Mouse (Mus musculus): ENCODE measurements at regions not wholly inside any gene's neighbourhood (a gene's known extent, or its start where the extent isn't known, plus 50 kb on each side); places are given as distances from the start of the nearest gene placed in this dataset.
A peak's percentile ranks its signal among the peaks of the same experiment; 100 is the strongest.

DNA sequence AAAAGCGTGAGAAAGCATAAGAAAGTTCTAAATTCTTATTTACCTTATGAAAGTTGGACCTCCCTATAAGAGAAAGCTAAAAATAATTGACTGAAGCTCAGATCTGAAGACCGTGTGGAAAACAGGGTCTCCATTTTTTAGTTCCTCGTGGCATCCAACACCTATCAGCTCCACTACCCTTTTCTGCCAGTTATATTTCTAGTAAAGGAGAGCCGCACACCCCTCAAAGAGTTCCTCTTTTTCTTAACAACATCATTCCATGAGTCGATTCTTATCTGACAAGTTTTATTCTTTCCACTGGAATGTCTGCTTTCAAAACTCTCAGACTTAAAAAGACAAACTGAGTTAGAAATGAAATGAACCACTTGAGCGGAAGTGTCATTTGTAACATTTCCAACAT, 242.0 kb upstream of the Erbb4 start:
- no peak for ATAC-seq (ENCODE audit: low read depth)
- H3K27me3 ChIP-seq (ENCODE audit: control insufficient read depth, insufficient read depth, low read length) = no peaks in the 10 kb centered on the region

DNA sequence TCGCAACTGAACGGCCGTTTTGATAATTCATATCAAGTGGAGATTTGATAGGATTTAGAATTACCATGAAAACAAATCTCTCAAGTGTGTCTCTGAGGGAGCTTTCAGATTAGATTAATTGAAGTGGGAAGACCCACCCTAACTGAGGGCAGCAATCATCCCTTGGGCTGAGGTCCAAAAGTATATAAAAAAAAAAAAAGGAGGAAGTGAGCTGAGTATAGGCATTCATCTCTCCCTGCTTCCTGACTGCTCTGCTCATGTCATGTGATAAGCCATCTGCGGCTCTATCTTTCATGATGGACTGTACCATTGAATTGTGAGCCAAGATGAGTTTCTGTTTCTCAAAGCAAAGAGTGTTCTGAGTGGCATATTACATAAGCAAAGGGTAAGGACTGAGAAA, 234.2 kb upstream of the Erbb4 start:
- Histone ChIP-seq H3K9me3 (ENCODE audit: control insufficient read depth, low read length) (no peaks in the 10 kb centered on the region), H3K9ac (replicated peaks; ENCODE audit: low read depth, low read length) (no peak overlapping the region), H3K27ac (ENCODE audit: low read depth, low read length) (no peak overlapping the region), H3K4me2 (ENCODE audit: low read depth, low read length) (no peak overlapping the region), H3K4me1 (ENCODE audit: control insufficient read depth, insufficient read depth, low read length) (no peaks in the 10 kb centered on the region), H3K4me3 (ENCODE audit: low read depth, low read length) (no peak overlapping the region), H3K27me3 (ENCODE audit: control insufficient read depth, insufficient read depth, low read length) (no peaks in the 10 kb centered on the region), H3K36me3 (ENCODE audit: control insufficient read depth, insufficient read depth, low read length) (no peaks in the 10 kb centered on the region)
- WGBS = 92% methylated on average over 4 of the region's 4 CpGs
- ATAC-seq (ENCODE audit: low read depth) = no peak

More for the DNA sequence above, 242.0 kb upstream of the Erbb4 start:
- no peak overlapping the region for H3K4me3 ChIP-seq (ENCODE audit: low read depth, low read length)
- H3K9ac ChIP-seq (replicated peaks; ENCODE audit: low read depth, low read length) = no peak overlapping the region
- no peaks in the 10 kb centered on the region for H3K4me1 ChIP-seq (ENCODE audit: control insufficient read depth, insufficient read depth, low read length)
- H3K27ac ChIP-seq (ENCODE audit: low read depth, low read length) = no peak overlapping the region
- 93% methylated on average over 6 of the region's 6 CpGs for WGBS
- H3K9me3 ChIP-seq (ENCODE audit: control insufficient read depth, low read length) = no peaks in the 10 kb centered on the region
- H3K36me3 ChIP-seq (ENCODE audit: control insufficient read depth, insufficient read depth, low read length) = no peaks in the 10 kb centered on the region
- no peak overlapping the region for H3K4me2 ChIP-seq (ENCODE audit: low read depth, low read length)

DNA sequence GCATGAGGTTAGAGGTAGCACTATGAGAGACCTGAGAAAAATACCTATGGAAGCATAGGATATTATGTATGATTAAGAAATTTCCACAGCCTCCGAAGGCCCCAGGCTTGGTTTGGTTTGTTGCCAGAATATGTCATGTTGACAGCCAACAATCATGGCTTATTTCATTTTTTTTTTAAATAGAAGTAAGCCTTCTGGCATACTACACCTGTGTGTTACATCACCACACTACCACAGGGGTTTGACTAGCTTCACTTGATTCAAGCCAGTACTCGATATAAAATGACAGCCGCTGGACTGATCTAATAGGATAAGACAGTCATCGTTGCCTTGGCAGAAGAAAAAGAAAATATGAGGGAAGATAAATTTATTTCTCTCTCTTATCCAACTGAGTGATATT, 232.6 kb upstream of the Erbb4 start:
- no peaks in the 10 kb centered on the region for H3K9me3 ChIP-seq (ENCODE audit: control insufficient read depth, low read length)
- no peaks in the 10 kb centered on the region for H3K4me1 ChIP-seq (ENCODE audit: control insufficient read depth, insufficient read depth, low read length)
- no peak overlapping the region for H3K4me2 ChIP-seq (ENCODE audit: low read depth, low read length)
- H3K36me3 ChIP-seq (ENCODE audit: control insufficient read depth, insufficient read depth, low read length) = no peaks in the 10 kb centered on the region
- no peak overlapping the region for H3K4me3 ChIP-seq (ENCODE audit: low read depth, low read length)
- no peaks in the 10 kb centered on the region for H3K27me3 ChIP-seq (ENCODE audit: control insufficient read depth, insufficient read depth, low read length)
- no peak overlapping the region for H3K9ac ChIP-seq (replicated peaks; ENCODE audit: low read depth, low read length)
- H3K27ac ChIP-seq (ENCODE audit: low read depth, low read length) = no peak overlapping the region
- ATAC-seq (ENCODE audit: low read depth) = no peak
- WGBS = 95% methylated on average over 4 of the region's 4 CpGs

DNA sequence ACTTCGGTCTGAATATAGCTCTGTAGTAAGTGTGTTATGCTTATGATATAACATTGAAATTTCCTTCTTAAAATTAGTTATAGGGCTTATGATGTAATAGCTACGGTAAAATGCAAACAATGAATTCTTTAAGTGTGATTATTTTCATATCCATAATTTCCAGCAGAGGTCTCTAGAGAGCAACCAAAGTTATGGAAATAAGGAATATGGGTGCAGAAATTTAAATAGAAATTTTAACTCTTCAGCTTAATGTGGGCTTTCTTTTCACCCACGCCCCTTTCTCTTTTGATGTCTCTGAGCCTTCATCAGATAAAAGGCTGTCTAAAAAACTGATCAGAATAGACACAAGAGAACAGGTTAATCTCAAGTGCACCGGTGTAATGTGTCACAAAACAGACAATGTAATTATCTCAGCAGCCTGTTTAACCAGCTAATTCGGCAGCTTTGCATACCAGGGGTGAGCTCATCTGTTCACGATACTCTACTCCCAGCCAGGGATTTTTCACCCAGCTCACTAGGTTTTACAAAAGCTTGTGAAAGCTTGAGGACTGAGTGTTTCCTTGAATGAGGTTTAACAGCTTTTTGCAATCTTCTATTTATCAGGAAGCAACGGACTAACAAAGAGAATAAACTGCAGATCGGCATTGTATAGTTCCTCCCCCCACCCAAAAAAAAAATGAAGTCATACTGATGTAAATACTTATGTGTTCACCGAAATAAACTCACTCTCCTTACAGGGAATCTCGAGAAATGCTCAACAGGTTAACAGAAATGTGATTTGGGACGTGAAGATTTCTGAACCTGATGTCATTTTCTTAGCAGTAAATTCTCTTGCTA, 223.8 kb upstream of the Erbb4 start:
- H3K4me3 ChIP-seq (ENCODE audit: low read depth, low read length) = no peak overlapping the region
- H3K27me3 ChIP-seq (ENCODE audit: control insufficient read depth, insufficient read depth, low read length) = no peaks in the 10 kb centered on the region
- no peak overlapping the region for H3K4me2 ChIP-seq (ENCODE audit: low read depth, low read length)
- no peaks in the 10 kb centered on the region for H3K9me3 ChIP-seq (ENCODE audit: control insufficient read depth, low read length)
- H3K27ac ChIP-seq (ENCODE audit: low read depth, low read length) = no peak overlapping the region
- no peaks in the 10 kb centered on the region for H3K36me3 ChIP-seq (ENCODE audit: control insufficient read depth, insufficient read depth, low read length)
- no peak overlapping the region for H3K9ac ChIP-seq (replicated peaks; ENCODE audit: low read depth, low read length)
- WGBS = 53% methylated on average over 11 of the region's 11 CpGs
- ATAC-seq (ENCODE audit: low read depth) = peak; percentile 49; the same call in 1 of the 2 replicates
- H3K4me1 ChIP-seq (ENCODE audit: control insufficient read depth, insufficient read depth, low read length) = no peaks in the 10 kb centered on the region

DNA sequence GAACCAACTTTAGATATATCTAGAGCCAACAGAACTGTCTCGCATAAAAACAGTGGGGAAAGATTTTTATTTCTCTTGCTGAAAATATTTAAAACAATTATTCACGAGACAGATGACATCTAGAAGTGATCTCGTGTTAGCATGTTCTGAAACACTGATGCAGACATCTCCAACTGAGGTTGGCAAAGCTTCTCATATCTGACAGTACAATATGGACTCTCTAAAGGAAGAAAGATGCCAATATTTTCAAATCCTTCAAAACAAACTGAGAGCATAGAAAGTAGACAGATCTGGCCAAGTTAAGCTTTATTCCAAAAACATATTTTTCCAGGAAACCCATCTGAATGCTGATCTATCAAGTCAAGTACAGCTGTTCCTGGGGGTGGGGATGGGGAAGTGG, 221.5 kb upstream of the Erbb4 start:
- no peak overlapping the region for H3K4me2 ChIP-seq (ENCODE audit: low read depth, low read length)
- H3K36me3 ChIP-seq (ENCODE audit: control insufficient read depth, insufficient read depth, low read length) = no peaks in the 10 kb centered on the region
- H3K4me3 ChIP-seq (ENCODE audit: low read depth, low read length) = no peak overlapping the region
- no peak overlapping the region for H3K9ac ChIP-seq (replicated peaks; ENCODE audit: low read depth, low read length)
- no peaks in the 10 kb centered on the region for H3K9me3 ChIP-seq (ENCODE audit: control insufficient read depth, low read length)
- WGBS = 82% methylated on average over 3 of the region's 3 CpGs
- no peaks in the 10 kb centered on the region for H3K4me1 ChIP-seq (ENCODE audit: control insufficient read depth, insufficient read depth, low read length)
- no peaks in the 10 kb centered on the region for H3K27me3 ChIP-seq (ENCODE audit: control insufficient read depth, insufficient read depth, low read length)
- ATAC-seq (ENCODE audit: low read depth) = no peak
- no peak overlapping the region for H3K27ac ChIP-seq (ENCODE audit: low read depth, low read length)

DNA sequence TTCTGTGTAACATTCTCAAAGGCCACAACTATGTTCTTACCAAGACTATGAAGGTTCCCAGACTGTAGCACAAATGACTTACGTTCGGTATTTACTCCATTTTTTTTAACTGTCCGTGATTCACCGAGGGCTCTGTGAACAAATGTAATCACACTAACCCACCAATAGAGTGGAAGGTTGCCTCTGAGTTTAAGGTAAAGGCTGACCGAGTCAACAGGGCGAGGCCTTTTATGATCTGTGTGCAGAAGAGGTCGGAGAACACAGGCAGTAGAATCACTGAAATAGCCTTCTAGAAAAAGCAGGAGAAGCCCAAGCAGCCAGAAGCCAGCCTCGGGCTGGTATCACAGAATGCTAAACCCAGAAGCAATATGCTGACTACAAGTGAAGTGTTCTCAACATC, 218.9 kb upstream of the Erbb4 start:
- Histone ChIP-seq H3K27ac (ENCODE audit: low read depth, low read length) (no peak overlapping the region), H3K4me2 (ENCODE audit: low read depth, low read length) (no peak overlapping the region), H3K4me3 (ENCODE audit: low read depth, low read length) (no peak overlapping the region), H3K27me3 (ENCODE audit: control insufficient read depth, insufficient read depth, low read length) (no peaks in the 10 kb centered on the region), H3K36me3 (ENCODE audit: control insufficient read depth, insufficient read depth, low read length) (no peaks in the 10 kb centered on the region), H3K4me1 (ENCODE audit: control insufficient read depth, insufficient read depth, low read length) (no peaks in the 10 kb centered on the region), H3K9me3 (ENCODE audit: control insufficient read depth, low read length) (no peaks in the 10 kb centered on the region), H3K9ac (replicated peaks; ENCODE audit: low read depth, low read length) (no peak overlapping the region)
- no peak for ATAC-seq (ENCODE audit: low read depth)
- WGBS = 88% methylated on average over 8 of the region's 8 CpGs

DNA sequence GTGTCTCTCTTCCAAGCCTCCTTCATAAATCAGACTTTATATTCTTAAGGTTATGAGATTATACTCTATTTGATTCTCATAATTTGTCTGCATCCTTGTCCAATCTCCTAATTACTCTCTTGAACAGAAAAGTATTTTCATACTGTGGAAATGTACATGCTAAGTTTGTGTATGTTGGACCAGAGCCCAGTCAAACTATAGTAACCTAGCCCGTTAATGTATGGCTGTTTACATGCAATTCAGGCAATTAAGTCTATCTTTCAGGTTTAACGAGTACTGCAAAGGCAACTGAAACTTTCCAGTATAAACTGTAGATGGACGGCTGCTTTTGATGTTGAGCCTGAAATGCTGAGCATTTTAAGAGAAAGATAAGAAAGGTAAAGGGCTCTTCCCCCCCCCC, 211.7 kb upstream of the Erbb4 start:
- no peak overlapping the region for H3K4me2 ChIP-seq (ENCODE audit: low read depth, low read length)
- H3K9ac ChIP-seq (replicated peaks; ENCODE audit: low read depth, low read length) = no peak overlapping the region
- ATAC-seq (ENCODE audit: low read depth) = no peak
- no peaks in the 10 kb centered on the region for H3K4me1 ChIP-seq (ENCODE audit: control insufficient read depth, insufficient read depth, low read length)
- H3K27ac ChIP-seq (ENCODE audit: low read depth, low read length) = no peak overlapping the region
- H3K9me3 ChIP-seq (ENCODE audit: control insufficient read depth, low read length) = no peaks in the 10 kb centered on the region
- no peak overlapping the region for H3K4me3 ChIP-seq (ENCODE audit: low read depth, low read length)
- 78% methylated on average over 3 of the region's 3 CpGs for WGBS
- H3K27me3 ChIP-seq (ENCODE audit: control insufficient read depth, insufficient read depth, low read length) = no peaks in the 10 kb centered on the region
- H3K36me3 ChIP-seq (ENCODE audit: control insufficient read depth, insufficient read depth, low read length) = no peaks in the 10 kb centered on the region

DNA sequence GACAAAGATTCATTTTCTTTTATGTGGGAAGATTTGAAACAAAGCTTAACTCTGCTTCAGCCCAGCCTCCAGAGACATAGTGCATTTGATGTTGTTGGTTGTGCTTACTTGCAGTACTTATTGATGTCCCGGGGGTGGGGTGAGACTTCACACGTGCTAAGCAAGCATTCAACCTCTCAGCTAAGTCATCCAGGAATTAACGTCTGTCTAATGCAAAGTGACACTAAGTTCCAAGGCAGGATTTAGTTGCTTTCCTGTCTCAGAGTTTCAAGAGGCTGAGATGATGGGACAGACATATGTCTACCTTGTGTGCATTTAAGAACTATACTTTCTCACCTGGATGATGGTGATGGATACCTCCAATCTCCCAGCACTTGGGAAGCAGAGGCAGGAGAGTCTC, 189.0 kb upstream of the Erbb4 start:
- 82% methylated on average over 3 of the region's 3 CpGs for WGBS
- no peak overlapping the region for H3K4me2 ChIP-seq (ENCODE audit: low read depth, low read length)
- no peaks in the 10 kb centered on the region for H3K27me3 ChIP-seq (ENCODE audit: control insufficient read depth, insufficient read depth, low read length)
- H3K9me3 ChIP-seq (ENCODE audit: control insufficient read depth, low read length) = no peaks in the 10 kb centered on the region
- H3K4me3 ChIP-seq (ENCODE audit: low read depth, low read length) = no peak overlapping the region
- no peaks in the 10 kb centered on the region for H3K36me3 ChIP-seq (ENCODE audit: control insufficient read depth, insufficient read depth, low read length)
- H3K4me1 ChIP-seq (ENCODE audit: control insufficient read depth, insufficient read depth, low read length) = no peaks in the 10 kb centered on the region
- no peak overlapping the region for H3K27ac ChIP-seq (ENCODE audit: low read depth, low read length)
- ATAC-seq (ENCODE audit: low read depth) = no peak
- H3K9ac ChIP-seq (replicated peaks; ENCODE audit: low read depth, low read length) = no peak overlapping the region

DNA sequence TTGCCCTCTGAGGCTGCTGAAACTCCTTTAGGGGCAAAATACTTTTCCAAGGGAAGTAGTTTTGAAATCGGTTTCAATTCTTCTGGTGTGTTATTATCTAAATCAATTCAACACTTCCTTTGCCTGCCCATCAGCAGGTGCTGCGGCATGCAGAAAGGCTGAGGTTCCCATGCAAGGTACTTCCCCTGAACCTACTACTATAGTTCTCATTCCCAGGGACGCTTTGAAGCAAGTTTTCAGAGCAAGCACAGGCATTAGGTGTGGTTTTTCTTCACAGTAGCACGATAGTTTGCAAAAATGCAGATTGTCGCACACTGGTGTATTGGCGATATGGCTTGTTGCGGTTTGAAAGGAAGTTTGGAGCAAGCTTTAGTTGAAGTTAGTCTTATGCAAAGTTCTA, 183.5 kb upstream of the Erbb4 start:
- Histone ChIP-seq H3K4me3 (ENCODE audit: low read depth, low read length) (no peak overlapping the region), H3K4me1 (ENCODE audit: control insufficient read depth, insufficient read depth, low read length) (no peaks in the 10 kb centered on the region), H3K9ac (replicated peaks; ENCODE audit: low read depth, low read length) (no peak overlapping the region), H3K27me3 (ENCODE audit: control insufficient read depth, insufficient read depth, low read length) (no peaks in the 10 kb centered on the region), H3K36me3 (ENCODE audit: control insufficient read depth, insufficient read depth, low read length) (no peaks in the 10 kb centered on the region), H3K4me2 (ENCODE audit: low read depth, low read length) (no peak overlapping the region), H3K27ac (ENCODE audit: low read depth, low read length) (no peak overlapping the region), H3K9me3 (ENCODE audit: control insufficient read depth, low read length) (no peaks in the 10 kb centered on the region)
- WGBS = 86% methylated on average over 7 of the region's 7 CpGs
- ATAC-seq (ENCODE audit: low read depth) = no peak
